Mouse (Mus musculus): Measurements from ENCODE around the gene Tacc2.
A peak's percentile ranks its signal among the peaks of the same experiment; 100 is the strongest.

Tacc2 gene

GRCm38 (mm10) chr7:130690869-130691268, 113.6 kb downstream of the Tacc2 start:
- DNase-seq (ENCODE audit: low spot score): no peak

DNA sequence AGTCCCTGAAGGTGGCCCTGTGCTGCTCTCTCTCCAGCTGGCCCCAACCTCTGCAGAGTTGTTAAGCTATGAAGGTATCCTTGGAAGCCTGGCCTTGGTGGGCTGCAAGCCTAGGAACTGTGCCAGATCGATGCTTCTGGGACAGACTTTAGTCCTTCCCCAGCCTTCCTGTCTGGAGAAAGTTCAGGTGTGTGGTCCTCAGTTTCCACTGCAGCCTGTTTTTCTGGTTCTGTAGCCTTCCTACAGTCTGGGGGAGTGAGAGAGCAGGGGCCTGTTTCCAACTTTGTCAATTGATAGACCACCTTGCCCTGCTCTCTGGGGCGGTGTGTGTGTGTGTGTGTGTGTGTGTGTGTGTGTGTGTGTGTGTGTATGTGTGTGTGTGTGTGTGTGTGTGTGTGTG, 114.7 kb downstream of the Tacc2 start:
- no peak for DNase-seq (ENCODE audit: low spot score)

DNA sequence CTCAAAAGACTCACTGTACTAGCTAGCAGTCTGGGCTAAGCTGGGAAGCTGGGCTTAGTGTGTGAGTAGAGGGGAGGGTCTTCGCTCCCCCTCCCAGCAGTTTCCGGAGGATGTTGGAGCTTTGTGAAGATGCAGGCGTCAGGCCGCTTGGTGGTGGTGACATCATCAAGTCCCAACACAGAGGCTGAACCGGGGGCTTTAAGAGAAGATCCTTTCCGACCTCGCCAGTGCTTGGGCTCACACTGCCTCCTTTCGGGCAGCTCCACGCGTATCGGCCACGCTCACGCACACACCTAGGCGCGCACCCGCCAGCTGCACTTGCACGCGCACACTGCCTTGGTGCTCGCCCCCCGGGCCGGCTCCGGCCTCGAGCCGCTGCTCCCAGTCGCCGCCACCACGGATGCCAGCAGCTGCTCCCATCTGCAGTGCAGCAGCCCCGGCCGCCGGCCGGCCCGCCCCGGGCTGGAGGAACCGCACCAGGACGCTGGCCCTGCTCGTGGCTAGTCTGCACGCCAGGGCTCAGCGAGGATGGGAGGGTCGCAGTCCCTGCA, 115.2 kb downstream of the Tacc2 start:
- DNase-seq (ENCODE audit: low spot score): peak; percentile 63

GRCm38 (mm10) chr7:130692943-130693799, 115.9 kb downstream of the Tacc2 start:
- DNase-seq (ENCODE audit: low spot score): no peak

GRCm38 (mm10) chr7:130693800-130694193, 116.6 kb downstream of the Tacc2 start:
- DNase-seq (ENCODE audit: low spot score): no peak

- no peak for DNase-seq (ENCODE audit: low spot score)
Measured at GRCm38 (mm10) chr7:130695669-130696338, 118.6 kb downstream of the Tacc2 start.

- DNase-seq (ENCODE audit: low spot score): no peak
Measured at GRCm38 (mm10) chr7:130696347-130697234, 119.4 kb downstream of the Tacc2 start.

- no peak for DNase-seq (ENCODE audit: low spot score)
Measured at GRCm38 (mm10) chr7:130698480-130698879, 121.2 kb downstream of the Tacc2 start.

GRCm38 (mm10) chr7:130701336-130701735, 124.1 kb downstream of the Tacc2 start:
- no peak for DNase-seq (ENCODE audit: low spot score)

DNA sequence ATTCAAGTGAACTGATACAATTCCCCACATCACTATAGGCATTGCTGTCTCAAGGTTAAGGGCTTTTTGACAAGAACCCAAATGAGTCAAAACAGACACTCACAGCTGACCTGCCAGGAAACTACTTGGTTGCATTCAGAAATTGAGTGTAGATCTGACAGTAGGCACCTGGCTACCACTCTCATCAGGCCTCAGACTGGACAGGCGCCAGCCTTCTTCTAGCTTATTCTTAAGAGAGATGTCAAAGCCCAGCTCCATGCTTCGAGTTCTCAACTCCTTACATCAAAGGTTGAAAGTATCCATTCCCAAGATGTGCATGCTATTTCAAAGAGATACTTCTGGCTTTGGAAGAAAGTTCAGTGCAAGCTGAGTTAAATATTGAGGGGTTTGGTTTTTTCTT, 128.0 kb downstream of the Tacc2 start:
- no peak for DNase-seq (ENCODE audit: low spot score)

GRCm38 (mm10) chr7:130708940-130709339, 131.7 kb downstream of the Tacc2 start:
- peak; percentile 30 for DNase-seq (ENCODE audit: low spot score)

GRCm38 (mm10) chr7:130709372-130710274, 132.4 kb downstream of the Tacc2 start:
- no peak for DNase-seq (ENCODE audit: low spot score)

DNA sequence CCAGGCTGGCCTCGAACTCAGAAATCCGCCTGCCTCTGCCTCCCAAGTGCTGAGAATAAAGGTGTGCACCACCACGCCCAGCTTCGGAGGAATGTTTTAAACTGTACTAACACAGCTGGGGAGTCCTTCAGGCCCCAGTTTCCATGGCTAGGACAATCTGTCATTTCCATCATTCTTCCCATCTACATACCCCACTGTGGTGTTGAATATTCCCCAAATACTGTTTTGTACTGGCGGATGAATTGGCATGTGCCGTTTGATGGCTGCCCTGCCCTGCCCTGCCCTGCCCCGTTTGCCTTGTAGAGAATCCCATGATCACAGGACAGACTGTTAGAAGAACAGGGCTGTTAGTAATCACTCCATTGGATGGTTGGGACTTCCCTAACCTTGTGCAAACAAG, 134.6 kb downstream of the Tacc2 start:
- no peak for DNase-seq (ENCODE audit: low spot score)

DNA sequence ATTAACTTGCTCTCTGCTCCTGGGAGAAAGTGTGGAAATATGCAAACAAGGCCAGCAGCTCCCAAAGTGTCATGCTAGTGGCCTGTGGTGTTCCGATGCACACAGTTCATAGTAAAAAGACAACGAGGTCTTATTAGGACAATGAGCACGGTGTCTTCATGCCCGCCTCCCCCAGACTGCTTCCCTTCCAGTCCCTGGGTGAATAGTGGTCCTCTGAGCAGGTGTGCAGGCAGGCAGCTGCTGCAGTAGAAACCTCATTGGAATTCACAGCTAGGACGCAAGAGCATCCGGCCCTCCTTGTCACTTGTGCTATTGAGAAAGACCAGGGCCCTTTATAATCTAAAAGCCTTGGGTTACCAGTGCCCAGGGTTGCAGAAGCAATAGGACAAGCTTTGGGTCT, 136.1 kb downstream of the Tacc2 start:
- DNase-seq (ENCODE audit: low spot score): no peak

- DNase-seq (ENCODE audit: low spot score): no peak
Measured at GRCm38 (mm10) chr7:130715467-130715866, 138.2 kb downstream of the Tacc2 start.

DNA sequence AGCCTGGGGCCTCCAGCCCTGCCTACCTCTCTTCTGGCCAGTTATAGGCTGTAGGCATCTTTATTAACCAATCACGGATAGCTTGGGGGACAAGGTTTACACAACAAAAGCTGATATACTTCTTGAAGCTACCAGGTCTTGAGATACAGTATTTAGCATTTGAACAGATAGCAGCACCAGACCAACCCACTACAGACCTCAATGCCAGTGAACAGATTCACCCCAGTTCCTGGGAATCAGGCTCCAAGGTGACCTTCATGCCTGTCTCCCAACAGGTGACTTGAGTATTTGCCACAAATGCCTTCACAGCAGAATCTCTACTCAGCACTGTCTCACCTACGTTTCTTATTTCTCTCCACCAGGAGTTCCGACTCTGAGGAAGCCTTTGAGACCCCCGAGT, 139.1 kb downstream of the Tacc2 start:
- DNase-seq (ENCODE audit: low spot score): no peak

DNA sequence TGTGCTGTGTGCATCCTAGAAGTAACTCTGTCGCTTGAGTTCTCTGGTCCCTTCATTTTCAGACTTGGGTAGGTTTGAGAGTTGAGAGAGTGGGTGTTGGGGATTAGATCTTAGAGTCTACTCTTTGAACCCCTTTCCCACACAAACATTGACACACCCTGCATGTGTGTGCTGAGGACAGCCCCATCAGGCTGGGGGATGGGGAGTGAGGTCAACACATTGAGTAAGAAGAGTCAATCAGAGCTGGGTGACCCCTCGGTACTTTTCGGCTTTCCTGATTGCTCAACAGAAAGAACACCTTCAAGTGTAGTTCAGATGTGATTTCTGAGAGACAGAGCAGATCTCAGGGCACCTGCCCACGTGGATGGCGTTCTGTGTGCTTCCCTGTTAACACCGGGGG, 139.8 kb downstream of the Tacc2 start:
- no peak for DNase-seq (ENCODE audit: low spot score)

GRCm38 (mm10) chr7:130719931-130720598, 142.8 kb downstream of the Tacc2 start:
- DNase-seq (ENCODE audit: low spot score): no peak

- DNase-seq (ENCODE audit: low spot score): no peak
Measured at GRCm38 (mm10) chr7:130720646-130721335, 143.6 kb downstream of the Tacc2 start.

GRCm38 (mm10) chr7:130726185-130726584, 148.9 kb downstream of the Tacc2 start:
- no peak for DNase-seq (ENCODE audit: low spot score)

Data from ovary, postnatal 36 days (tissue).